Mouse (Mus musculus) gastrocnemius, adult 18-20 months (tissue): ENCODE results near the gene Hs6st1. TPM values are rescaled to one million over a fixed set of nuclear protein-coding genes. Genes with fewer than 3 reads are reported as not detected.

ENCODE experiments used
- DNase-seq: peaks from one replicate; pipeline ENCODE4 v3.0.0; 2021; ENCODE audit warnings: low spot score
- total RNA-seq, 2 experiments: library from RNA; stranded (reverse); gene quantifications; 2 replicates each; pipeline ENCODE4 v1.2.3; 2021

Hs6st1 gene
- total RNA-seq, 2 experiments from 2014 or later: 19.7 to 22.0 TPM

DNA sequence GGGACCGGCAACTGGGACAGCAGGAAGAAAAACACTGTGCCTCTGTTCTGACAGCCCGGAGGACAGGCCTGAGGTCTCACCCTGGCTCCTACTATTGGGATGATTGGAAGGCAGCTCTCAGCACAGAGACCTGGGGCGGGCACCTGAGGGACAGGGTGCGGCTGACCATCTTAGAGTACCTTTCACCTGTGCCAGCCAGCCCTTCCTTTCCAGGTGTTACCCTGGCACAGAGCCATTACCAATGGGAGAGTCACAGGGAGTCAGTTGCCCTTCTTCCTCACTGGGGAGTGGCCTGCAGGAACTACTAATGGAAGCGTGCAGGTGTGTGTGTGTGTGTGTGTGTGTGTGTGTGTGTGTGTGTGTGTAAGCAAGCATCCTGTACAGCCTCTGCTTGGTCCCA lies 15.4 kb downstream of the Hs6st1 start:
- DNase-seq: no peak

- DNase-seq: no peak
These were observed 16.9 kb downstream of the Hs6st1 start for GRCm38 (mm10) chr1:36085069-36085468.

GRCm38 (mm10) chr1:36088367-36088766 lies 20.2 kb downstream of the Hs6st1 start:
- no peak for DNase-seq

- DNase-seq: no peak
These were observed 21.3 kb downstream of the Hs6st1 start for GRCm38 (mm10) chr1:36089481-36089880.

GRCm38 (mm10) chr1:36090011-36090721 lies 22.0 kb downstream of the Hs6st1 start:
- no peak for DNase-seq

DNA sequence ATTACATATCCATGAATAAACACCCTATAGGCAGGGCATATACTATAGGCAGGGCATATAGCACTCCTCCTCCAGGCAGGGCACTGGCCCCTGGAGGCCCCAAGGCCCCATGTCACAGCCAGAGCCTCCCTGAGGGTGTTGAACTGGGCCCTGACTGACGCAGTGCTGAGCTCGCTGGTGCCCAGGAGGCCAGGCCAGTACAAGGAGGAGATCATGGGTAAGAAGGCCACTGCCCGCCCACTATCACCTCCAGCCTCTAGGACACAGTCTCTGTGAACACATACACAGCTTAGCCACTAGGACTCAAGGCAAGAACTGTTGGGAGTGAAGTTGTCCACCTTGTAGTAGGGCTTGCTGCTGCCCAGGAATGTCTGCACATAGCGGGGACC lies 22.5 kb downstream of the Hs6st1 start:
- DNase-seq: no peak

DNA sequence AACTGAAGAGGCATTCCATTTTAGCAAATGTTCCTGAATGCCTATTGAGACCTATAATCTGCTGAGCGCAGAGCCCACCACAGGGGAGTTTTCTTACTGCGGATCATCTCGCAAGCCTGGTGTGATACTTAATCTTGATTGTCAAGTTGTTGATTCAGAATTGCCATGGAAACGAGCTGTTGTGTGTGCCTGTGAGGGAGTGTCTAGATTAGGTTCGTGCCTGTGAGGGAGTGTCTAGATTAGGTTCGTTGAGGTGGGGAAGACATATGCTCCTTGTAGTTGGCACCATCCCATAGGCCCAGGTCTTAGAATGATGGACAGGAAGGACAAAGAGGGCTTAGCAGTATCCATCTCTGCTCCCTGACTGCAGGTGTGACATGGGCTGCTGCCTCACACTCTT lies 23.0 kb downstream of the Hs6st1 start:
- DNase-seq: no peak

- DNase-seq: no peak
These were observed 25.5 kb downstream of the Hs6st1 start for GRCm38 (mm10) chr1:36093741-36094140.

DNA sequence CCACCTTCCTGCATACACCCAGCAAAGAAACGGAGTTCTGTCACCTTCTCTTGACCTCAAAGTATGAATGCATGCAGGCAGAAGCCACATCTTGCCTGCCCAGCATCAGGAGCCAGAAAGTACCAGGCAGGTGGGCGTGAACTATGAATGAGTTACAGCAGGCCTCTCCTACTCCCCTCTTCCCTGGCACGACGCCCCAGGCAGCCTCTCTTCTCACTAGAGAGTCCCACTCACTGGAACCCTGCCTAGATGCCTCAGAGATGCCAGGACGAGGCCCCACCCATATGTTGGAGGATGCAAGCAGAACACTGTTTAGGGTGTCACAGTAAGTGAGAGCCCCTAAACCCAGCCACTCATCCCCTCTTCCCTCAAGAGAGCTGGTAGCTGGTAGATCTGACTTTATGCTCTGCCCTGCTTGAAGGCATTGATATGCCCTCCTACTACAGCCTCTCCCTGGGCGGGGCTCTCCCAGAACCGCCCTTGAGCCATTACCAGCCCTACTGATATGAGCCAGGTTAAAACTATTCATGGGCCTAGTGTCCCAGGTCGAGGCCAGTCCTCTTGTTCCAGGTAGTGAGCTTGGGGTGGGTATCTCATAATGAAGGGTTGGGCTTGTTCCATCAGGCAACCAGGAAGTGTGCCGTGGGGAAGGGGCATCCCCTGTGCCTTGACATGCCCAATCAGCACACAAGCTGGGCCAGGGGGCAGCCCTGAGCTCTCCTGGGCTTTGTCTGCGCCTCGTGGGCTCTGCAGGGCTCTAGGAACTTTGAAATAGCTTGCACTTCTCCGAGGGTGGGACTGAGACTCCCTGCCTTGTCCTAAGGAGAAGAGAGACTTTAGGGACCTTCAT lies 27.4 kb downstream of the Hs6st1 start:
- DNase-seq: no peak

GRCm38 (mm10) chr1:36098432-36098831 lies 30.2 kb downstream of the Hs6st1 start:
- peak; percentile 65 for DNase-seq

GRCm38 (mm10) chr1:36100371-36100770 lies 32.2 kb downstream of the Hs6st1 start:
- DNase-seq: no peak

DNA sequence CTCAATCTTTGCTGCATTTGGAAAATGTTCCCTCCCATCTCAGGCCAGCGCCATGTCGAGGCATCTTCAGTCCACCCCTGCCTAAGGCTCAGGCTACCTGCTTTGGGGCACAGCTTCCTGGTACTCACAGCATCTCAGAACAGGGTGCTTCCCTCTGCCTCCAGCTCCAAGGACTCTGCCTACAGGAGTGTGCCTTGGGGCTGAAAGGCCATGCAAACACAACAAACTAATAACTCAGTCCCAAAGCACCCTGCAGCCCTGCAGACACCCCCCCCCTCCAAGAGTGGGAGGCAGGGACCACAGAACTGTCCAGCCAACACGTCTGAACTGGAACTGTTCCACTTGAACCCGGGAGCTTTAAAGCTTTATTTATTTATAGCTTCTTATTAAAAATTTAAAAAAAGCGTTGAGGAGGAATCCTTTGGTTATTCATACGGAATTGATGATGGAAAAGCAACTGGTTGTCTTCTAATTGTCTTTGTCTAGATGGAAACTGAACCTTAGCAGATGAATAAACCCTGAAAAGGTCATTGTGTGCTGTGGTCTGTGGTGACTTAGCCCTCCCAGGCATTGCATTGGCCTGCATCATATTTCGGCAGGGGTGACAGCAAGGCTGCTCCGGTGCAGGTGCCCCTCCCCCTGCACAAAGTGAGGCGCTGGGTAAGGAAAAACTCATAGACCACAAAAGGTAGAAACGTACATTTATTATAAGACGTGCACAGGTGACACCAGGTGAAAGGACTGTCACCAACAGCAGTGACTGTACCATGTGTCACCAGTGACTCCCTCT lies 37.9 kb downstream of the Hs6st1 start:
- DNase-seq: no peak

GRCm38 (mm10) chr1:36109987-36110386 lies 41.8 kb downstream of the Hs6st1 start:
- no peak for DNase-seq

DNA sequence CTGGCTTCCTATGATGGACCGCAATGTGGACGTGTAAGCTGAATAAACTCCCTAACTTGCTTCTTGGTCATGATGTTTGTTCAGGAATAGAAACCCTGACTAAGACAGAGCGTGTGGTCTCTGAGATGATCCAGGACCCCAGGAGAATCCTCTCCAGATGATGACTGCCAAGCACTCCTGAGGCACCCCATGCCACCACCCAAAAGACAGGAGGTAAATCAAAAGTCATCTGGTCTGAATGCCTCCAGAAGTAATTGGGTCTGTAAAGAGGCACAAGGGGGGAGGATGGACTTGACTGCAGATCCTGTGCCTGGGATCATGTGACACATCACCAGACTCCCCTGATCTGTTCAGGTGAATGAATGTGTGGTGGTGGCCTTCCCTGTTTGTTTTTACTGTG lies 44.5 kb downstream of the Hs6st1 start:
- no peak for DNase-seq

GRCm38 (mm10) chr1:36113670-36114069 lies 45.5 kb downstream of the Hs6st1 start:
- no peak for DNase-seq

- DNase-seq: no peak
These were observed 46.6 kb downstream of the Hs6st1 start for GRCm38 (mm10) chr1:36114844-36115243.

DNA sequence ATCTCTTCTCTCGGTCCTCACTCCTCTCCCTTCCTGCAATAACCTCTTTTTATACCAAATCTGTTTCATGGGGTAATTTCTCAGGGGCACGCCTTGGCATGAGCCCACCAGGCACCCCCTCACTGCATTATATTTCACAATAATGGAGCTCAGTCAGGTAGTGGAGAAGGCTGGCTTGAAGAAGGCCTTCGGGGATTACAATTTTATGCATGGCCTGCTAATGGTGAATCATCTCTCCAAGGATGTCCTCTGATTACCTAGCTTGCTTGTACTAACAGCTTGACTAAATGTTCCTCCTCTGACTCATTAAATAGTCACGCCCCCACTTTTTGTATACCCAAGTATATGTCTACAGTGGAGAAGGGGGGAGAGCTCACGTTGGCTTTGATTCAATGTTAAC lies 48.3 kb downstream of the Hs6st1 start:
- no peak for DNase-seq

- DNase-seq: no peak
These were observed 50.0 kb downstream of the Hs6st1 start for GRCm38 (mm10) chr1:36118061-36118685.

DNA sequence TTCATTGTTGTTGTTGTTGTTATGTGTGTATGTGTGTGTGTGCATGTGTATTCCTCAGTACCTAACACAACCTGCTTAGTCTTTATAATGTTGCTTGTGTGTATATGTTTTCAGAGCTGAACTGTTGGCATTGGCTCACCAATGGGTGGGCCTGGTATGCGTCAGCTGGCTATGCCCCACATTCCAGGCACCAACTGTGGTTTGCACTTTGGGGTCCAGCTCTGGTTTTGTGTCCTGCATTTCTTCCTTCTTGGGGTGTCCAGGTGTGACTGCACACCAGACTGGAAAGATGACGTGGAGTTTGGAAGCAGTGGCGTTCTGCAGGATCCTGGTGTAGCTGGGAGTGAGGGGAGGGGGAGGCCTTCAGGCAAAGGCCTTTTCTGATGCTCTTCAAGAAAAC lies 50.8 kb downstream of the Hs6st1 start:
- DNase-seq: no peak

- DNase-seq: no peak
These were observed 51.2 kb downstream of the Hs6st1 start for GRCm38 (mm10) chr1:36119426-36119825.

DNA sequence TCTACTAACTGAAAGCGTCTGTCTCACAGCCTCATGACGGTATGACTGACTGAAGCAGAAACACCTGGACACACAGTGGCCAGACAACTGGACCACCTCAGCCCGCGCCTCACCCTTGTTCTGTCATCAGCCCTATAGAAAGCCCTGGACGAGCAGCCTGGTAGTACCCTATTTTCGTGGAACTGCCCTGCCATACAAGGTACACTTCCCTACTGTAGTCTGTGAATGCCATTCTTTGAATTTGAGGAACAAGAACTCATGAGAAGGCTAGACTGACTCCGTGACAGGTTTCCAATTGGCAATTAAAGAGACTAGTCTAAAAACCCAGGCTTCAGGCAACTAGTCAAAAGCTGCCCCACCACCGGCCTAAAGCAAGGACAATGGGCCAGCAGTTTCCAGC lies 53.0 kb downstream of the Hs6st1 start:
- no peak for DNase-seq

DNA sequence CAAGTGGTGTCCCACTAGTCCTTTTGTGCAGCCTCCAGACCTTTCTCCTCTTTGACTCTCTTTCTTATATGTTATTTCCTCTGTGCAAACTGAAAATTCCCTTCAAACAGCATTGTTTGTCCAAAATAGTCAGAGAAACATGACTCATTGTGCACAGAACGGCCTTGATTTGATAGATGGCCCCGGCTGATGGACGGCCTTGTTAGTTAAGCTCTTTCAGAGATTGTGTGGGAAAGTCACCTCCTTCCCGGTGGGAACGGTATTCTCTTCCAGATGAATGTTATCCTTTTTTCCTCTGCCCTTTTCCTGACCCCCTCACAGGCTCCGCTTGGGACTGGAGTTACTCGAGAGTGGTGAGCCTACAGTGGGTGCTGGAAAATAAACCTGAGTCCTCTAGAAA lies 56.9 kb downstream of the Hs6st1 start:
- DNase-seq: no peak
